Mouse (Mus musculus) small intestine, adult 2 months (tissue): ENCODE data around the gene Stra6.

ENCODE experiments used
- CTCF ChIP-seq: fragments of 200-500 bp; IDR thresholded peaks from 2 replicates; pipeline ENCODE4 v1.5.1; 2012; ENCODE audit warnings: low read depth, mild to moderate bottlenecking, control low read depth, inconsistent platforms, low read length, moderate library complexity, mixed read lengths; ENCODE audit not compliant: insufficient replicate concordance, insufficient read length; ENCODE audit errors: extremely low read depth
- POLR2A ChIP-seq: fragments of 200-500 bp; IDR thresholded peaks from 2 replicates; pipeline ENCODE4 v1.6.1; 2012; ENCODE audit warnings: low read depth, mild to moderate bottlenecking, control low read depth, inconsistent platforms, low read length, moderate library complexity

- TF ChIP-seq CTCF (no peak), POLR2A (no peak)
Observed at GRCm38 (mm10) chr9:58144664-58145063, 81.1 kb downstream of the Stra6 start.
